Mouse (Mus musculus) neural tube, embryonic 11.5 days (tissue): ENCODE data around the gene Nfia. TPM values are rescaled to one million over a fixed set of nuclear protein-coding genes. Genes with fewer than 3 reads are reported as not detected.

Experiments
- ATAC-seq: fragments of 200-750 bp; cut with Nextera tagmentation; 2 replicates; pipeline ENCODE4 v1.8.0; 2017; ENCODE audit warnings: moderate number of reproducible peaks, mild to moderate bottlenecking, moderate TSS enrichment, moderate library complexity; ENCODE audit not compliant: insufficient read depth, low FRiP score, low TSS enrichment
- DNase-seq: peaks from one replicate; pipeline ENCODE4 v3.0.0-alpha.2; 2015; ENCODE audit warnings: low spot score
- H3K27ac ChIP-seq: fragments of 300-500 bp; sonication (generic); 2 replicates; pipeline ENCODE4 v1.5.1; 2014; ENCODE audit warnings: low read depth, mild to moderate bottlenecking, low read length
- H3K27me3 ChIP-seq: fragments of 300-500 bp; sonication (generic); 2 replicates; pipeline ENCODE4 v1.6.1; 2014; ENCODE audit warnings: mild to moderate bottlenecking, low read length, mixed read lengths; ENCODE audit not compliant: control insufficient read depth, insufficient read depth
- H3K36me3 ChIP-seq: fragments of 300-500 bp; sonication (generic); 2 replicates; pipeline ENCODE4 v1.6.1; 2014; ENCODE audit warnings: mild to moderate bottlenecking, low read length, moderate library complexity, mixed read lengths; ENCODE audit not compliant: control insufficient read depth, insufficient read depth
- H3K4me1 ChIP-seq: fragments of 300-500 bp; sonication (generic); 2 replicates; pipeline ENCODE4 v1.6.1; 2014; ENCODE audit warnings: low read length, mixed read lengths; ENCODE audit not compliant: control insufficient read depth, insufficient read depth
- H3K4me2 ChIP-seq: fragments of 300-500 bp; sonication (generic); 2 replicates; pipeline ENCODE4 v1.6.1; 2014; ENCODE audit warnings: low read depth, mild to moderate bottlenecking, moderate library complexity
- H3K4me3 ChIP-seq: fragments of 300-500 bp; sonication (generic); 2 replicates; pipeline ENCODE4 v1.5.1; 2014; ENCODE audit warnings: low read depth, low read length
- H3K9ac ChIP-seq: fragments of 300-500 bp; sonication (generic); 2 replicates; pipeline ENCODE4 v1.6.1; 2014; ENCODE audit warnings: mild to moderate bottlenecking, low read length
- H3K9me3 ChIP-seq: fragments of 300-500 bp; sonication (generic); 2 replicates; pipeline ENCODE4 v1.6.1; 2016; ENCODE audit warnings: low read length; ENCODE audit not compliant: control insufficient read depth
- WGBS: fragments of 180-500 bp; shearing (Covaris S2); extraction: QIAGEN DNeasy Blood & Tissue Kit; methylation state at CpG from one replicate; pipeline ENCODE4 v1.1.7; 2014; 5-methylcytosine and 5-hydroxymethylcytosine counted together
- polyA plus RNA-seq: library from polyadenylated mRNA; unstranded; fragments of >200 nt; fragmentation: Nextera tagmentation; extraction: Ambion mirVana; gene quantifications from 2 replicates; pipeline ENCODE4 v1.2.1, GENCODE M21; 2014

Nfia gene
- polyA plus RNA-seq, 1 experiment from 2014 or later = 29.0 TPM

GRCm38 (mm10) chr4:97806924-97807323 lies 34.4 kb downstream of the Nfia start:
- DNase-seq = no peak
- 0 out of 2 replicates have a peak, but pooled peaks cover 2% of the 10 kb centered on the region for H3K36me3 ChIP-seq
- no peak overlapping the region for H3K27ac ChIP-seq
- H3K9ac ChIP-seq = no peak overlapping the region
- ATAC-seq = peak; percentile 62; the same call in 1 of the 2 replicates
- WGBS = 80% methylated on average over 2 of the region's 2 CpGs
- no peak overlapping the region for H3K4me3 ChIP-seq
- H3K4me1 ChIP-seq = 0 out of 2 replicates have a peak, but pooled peaks cover 10% of the 10 kb centered on the region
- no peaks in the 10 kb centered on the region for H3K27me3 ChIP-seq
- H3K4me2 ChIP-seq = no peak overlapping the region
- no peaks in the 10 kb centered on the region for H3K9me3 ChIP-seq

GRCm38 (mm10) chr4:97808885-97809284 lies 36.4 kb downstream of the Nfia start:
- DNase-seq (no peak), ATAC-seq (no peak)
- H3K27me3 ChIP-seq = no peaks in the 10 kb centered on the region
- H3K36me3 ChIP-seq = no peaks in the 10 kb centered on the region
- 0 out of 2 replicates have a peak, but pooled peaks cover 9% of the 10 kb centered on the region for H3K4me1 ChIP-seq
- WGBS = 88% methylated on average over 3 of the region's 3 CpGs
- H3K9ac ChIP-seq = no peak overlapping the region
- H3K4me3 ChIP-seq = no peak overlapping the region
- H3K9me3 ChIP-seq = no peaks in the 10 kb centered on the region
- no peak overlapping the region for H3K27ac ChIP-seq
- H3K4me2 ChIP-seq = no peak overlapping the region

- Histone ChIP-seq H3K4me1 (0 out of 2 replicates have a peak, but pooled peaks cover 6% of the 10 kb centered on the region), H3K27me3 (no peaks in the 10 kb centered on the region), H3K4me3 (no peak overlapping the region), H3K9ac (no peak overlapping the region), H3K36me3 (no peaks in the 10 kb centered on the region), H3K9me3 (no peaks in the 10 kb centered on the region), H3K4me2 (no peak overlapping the region), H3K27ac (no peak overlapping the region)
- DNase-seq = no peak
- no peak for ATAC-seq
- WGBS = 77% methylated on average over 4 of the region's 4 CpGs
Measured at GRCm38 (mm10) chr4:97809582-97810295, 37.2 kb downstream of the Nfia start.

GRCm38 (mm10) chr4:97810348-97810939 lies 37.9 kb downstream of the Nfia start:
- Histone ChIP-seq H3K27me3 (no peaks in the 10 kb centered on the region), H3K36me3 (no peaks in the 10 kb centered on the region), H3K27ac (no peak overlapping the region), H3K4me3 (no peak overlapping the region), H3K4me1 (0 out of 2 replicates have a peak, but pooled peaks cover 3% of the 10 kb centered on the region), H3K4me2 (no peak overlapping the region), H3K9ac (no peak overlapping the region), H3K9me3 (no peaks in the 10 kb centered on the region)
- WGBS = 91% methylated on average over 7 of the region's 7 CpGs
- no peak for DNase-seq
- no peak for ATAC-seq

- no peak overlapping the region for H3K27ac ChIP-seq
- no peak overlapping the region for H3K9ac ChIP-seq
- no peak overlapping the region for H3K4me2 ChIP-seq
- ATAC-seq (no peak), DNase-seq (no peak)
- no peaks in the 10 kb centered on the region for H3K9me3 ChIP-seq
- H3K4me3 ChIP-seq = no peak overlapping the region
- no peaks in the 10 kb centered on the region for H3K36me3 ChIP-seq
- 86% methylated on average over 5 of the region's 5 CpGs for WGBS
- no peaks in the 10 kb centered on the region for H3K4me1 ChIP-seq
- no peaks in the 10 kb centered on the region for H3K27me3 ChIP-seq
Measured at GRCm38 (mm10) chr4:97813035-97813434, 40.5 kb downstream of the Nfia start.

- Histone ChIP-seq H3K4me2 (no peak overlapping the region), H3K36me3 (no peaks in the 10 kb centered on the region), H3K27me3 (no peaks in the 10 kb centered on the region), H3K9me3 (no peaks in the 10 kb centered on the region), H3K4me3 (no peak overlapping the region), H3K27ac (no peak overlapping the region), H3K4me1 (no peaks in the 10 kb centered on the region), H3K9ac (no peak overlapping the region)
- ATAC-seq = no peak
- WGBS = 81% methylated on average over 4 of the region's 4 CpGs
- DNase-seq = no peak
Measured at GRCm38 (mm10) chr4:97813996-97814395, 41.5 kb downstream of the Nfia start.

GRCm38 (mm10) chr4:97814515-97814914 lies 42.0 kb downstream of the Nfia start:
- Histone ChIP-seq H3K4me2 (no peak overlapping the region), H3K9me3 (no peaks in the 10 kb centered on the region), H3K9ac (no peak overlapping the region), H3K4me1 (no peaks in the 10 kb centered on the region), H3K4me3 (no peak overlapping the region), H3K27me3 (no peaks in the 10 kb centered on the region), H3K36me3 (no peaks in the 10 kb centered on the region), H3K27ac (no peak overlapping the region)
- DNase-seq (no peak), ATAC-seq (no peak)
- WGBS = 86% methylated on average over 7 of the region's 7 CpGs

GRCm38 (mm10) chr4:97816001-97816400 lies 43.5 kb downstream of the Nfia start:
- no peaks in the 10 kb centered on the region for H3K4me1 ChIP-seq
- H3K27me3 ChIP-seq = no peaks in the 10 kb centered on the region
- H3K4me3 ChIP-seq = no peak overlapping the region
- H3K9me3 ChIP-seq = no peaks in the 10 kb centered on the region
- no peak overlapping the region for H3K9ac ChIP-seq
- no peak overlapping the region for H3K4me2 ChIP-seq
- H3K36me3 ChIP-seq = no peaks in the 10 kb centered on the region
- ATAC-seq (no peak), DNase-seq (no peak)
- no peak overlapping the region for H3K27ac ChIP-seq

- ATAC-seq = no peak
- no peaks in the 10 kb centered on the region for H3K9me3 ChIP-seq
- H3K4me3 ChIP-seq = no peak overlapping the region
- no peaks in the 10 kb centered on the region for H3K36me3 ChIP-seq
- H3K4me2 ChIP-seq = no peak overlapping the region
- H3K27ac ChIP-seq = no peak overlapping the region
- 88% methylated on average over 3 of the region's 3 CpGs for WGBS
- DNase-seq = no peak
- H3K27me3 ChIP-seq = no peaks in the 10 kb centered on the region
- H3K9ac ChIP-seq = no peak overlapping the region
- H3K4me1 ChIP-seq = no peaks in the 10 kb centered on the region
Measured at GRCm38 (mm10) chr4:97816753-97817152, 44.2 kb downstream of the Nfia start.
